Mouse (Mus musculus): ENCODE results near the gene Trpm3.

DNA sequence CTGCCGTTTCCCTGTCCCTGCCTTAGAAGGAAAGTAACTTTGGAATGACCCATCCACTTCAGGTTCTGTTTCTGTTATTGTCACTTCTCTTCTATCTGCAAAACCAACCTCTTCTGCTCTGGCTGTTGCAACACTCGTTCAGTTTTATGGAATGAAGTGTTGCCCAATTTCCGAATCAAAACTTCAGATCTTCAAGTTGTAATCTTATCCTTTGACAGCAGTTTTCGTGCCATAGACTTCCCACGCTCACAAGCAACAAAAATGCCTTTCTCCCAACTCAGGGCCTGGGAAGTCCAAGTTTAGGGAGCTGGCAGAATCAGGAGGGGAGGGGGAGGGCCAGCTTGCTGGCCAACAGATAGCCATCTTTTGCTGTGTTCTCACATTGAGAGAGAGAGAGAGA, 889.4 kb downstream of the Trpm3 start:
- no peak for TF ChIP-seq CTCF (IDR thresholded peaks at IDR 0.05; ENCODE audit: extremely low read depth, insufficient read depth, insufficient read length, insufficient replicate concordance)
- no peak for TF ChIP-seq POLR2A (IDR thresholded peaks at IDR 0.05; ENCODE audit: low read depth, low read length)

Data from spleen, adult 2 months (tissue).